Mouse (Mus musculus): ENCODE data around the gene Rpp40.

Rpp40 gene

DNA sequence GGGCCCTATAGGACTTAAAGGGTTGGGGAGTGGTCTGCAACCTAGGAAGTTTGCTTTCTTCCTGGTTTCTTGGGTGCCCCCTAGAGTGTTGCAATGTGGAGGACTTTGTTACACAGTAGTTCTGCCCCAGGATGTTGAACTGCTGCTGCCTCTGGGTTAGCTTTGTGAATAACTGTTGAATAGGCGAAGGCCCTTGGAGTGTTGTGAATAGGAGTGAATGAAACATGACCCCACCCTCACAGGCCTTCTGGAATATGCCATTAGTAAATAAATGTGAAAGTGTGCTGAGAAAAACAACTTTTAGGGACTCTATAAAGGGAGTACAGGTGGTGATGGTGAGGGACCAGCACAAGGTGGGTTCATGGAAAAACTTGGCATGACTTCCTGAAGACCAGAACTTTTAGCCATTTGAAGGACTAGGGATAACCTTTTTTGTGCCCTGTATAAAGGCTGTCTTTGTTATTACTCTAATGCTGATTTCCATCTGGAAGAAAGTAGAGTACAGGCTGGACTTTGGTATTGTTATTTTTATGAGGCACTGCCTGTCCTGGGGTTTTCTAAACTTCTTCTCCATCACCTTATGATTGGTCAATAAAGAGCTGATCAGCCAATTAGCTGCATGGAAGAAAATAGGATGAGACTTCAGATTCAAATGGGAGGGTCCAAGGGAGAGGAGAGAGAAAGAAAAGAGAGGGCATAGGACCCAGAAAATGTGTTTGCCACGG, 53.1 kb downstream of the Rpp40 start:
- in situ Hi-C loops (cut with MboI; ENCODE audit: low sequenced_read_pairs): no loop called here

DNA sequence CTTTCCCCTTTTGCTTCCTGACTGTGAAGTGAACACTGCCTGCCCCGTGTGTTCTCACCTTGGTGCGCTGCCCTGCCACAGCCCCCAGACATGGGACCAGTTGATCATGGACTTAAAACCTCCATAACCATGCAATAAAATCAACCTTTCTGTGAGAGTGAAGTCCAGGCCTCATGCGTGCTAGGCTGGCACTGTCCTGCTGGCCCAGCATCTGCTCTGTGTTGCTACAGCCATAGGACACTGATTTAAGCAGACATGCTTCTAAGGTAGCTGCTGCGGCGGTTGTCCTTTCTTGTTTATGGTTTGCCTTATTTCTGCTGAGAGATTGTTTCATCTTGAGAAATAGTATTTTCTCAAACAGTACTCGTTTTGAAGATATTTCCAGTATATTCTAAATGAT, 54.6 kb downstream of the Rpp40 start:
- in situ Hi-C loops (cut with MboI; ENCODE audit: low sequenced_read_pairs): no loop called here

DNA sequence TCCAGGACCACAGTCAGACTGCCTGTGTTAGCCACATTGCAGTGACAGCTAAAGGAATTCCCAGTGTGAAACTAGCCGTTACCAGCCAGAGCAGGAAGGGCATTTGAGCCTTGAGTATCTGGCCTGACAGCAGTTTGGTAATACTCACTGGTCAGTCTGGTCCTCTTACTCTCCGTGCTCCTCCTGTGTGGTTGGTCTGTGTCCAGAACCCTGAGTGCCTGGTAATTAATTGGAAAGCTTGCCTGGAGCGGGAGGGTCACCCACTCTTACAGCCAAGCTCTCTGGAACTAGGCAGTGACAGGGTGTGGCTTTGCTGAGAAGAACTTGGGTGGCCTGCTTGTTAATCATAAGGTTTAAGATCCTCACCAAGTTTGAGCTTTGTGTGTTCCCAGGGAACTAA, 57.5 kb downstream of the Rpp40 start:
- in situ Hi-C loops (cut with MboI; ENCODE audit: low sequenced_read_pairs): no loop called here

DNA sequence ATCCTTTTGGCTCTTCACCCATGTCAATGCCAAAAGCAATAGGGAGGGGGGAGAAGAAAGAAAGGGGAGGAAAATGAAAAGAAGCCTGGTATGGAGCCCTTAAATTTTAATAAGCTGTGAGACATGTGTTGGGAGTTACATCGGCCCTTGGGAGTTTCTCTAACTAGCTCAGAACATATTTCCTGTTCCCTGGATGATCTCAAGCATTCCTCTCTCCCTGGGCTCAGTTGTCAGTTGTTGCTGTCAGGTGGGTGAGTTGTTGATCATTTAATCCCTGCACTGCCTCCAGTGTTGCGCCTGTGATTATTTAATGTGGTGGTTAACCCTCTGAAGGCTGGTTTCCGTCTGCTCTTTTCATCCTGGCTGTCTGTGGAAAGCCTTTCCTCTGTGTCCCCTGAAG, 60.9 kb downstream of the Rpp40 start:
- in situ Hi-C loops (cut with MboI; ENCODE audit: low sequenced_read_pairs): no loop called here
